Mouse (Mus musculus) skeletal muscle tissue, postnatal 0 days (tissue): Measurements from ENCODE around the gene Ces5a. TPM values are rescaled to one million over a fixed set of nuclear protein-coding genes. Genes with fewer than 3 reads are reported as not detected.

ENCODE experiments used
- polyA plus RNA-seq: library from polyadenylated mRNA; unstranded; fragments of >200 nt; fragmentation: Nextera tagmentation; extraction: Ambion mirVana; gene quantifications from 2 replicates; pipeline ENCODE4 v1.2.1, GENCODE M21; 2015

Gene Ces5a
- 0.74 and 1.7 TPM in 2 replicates for polyA plus RNA-seq

DNA sequence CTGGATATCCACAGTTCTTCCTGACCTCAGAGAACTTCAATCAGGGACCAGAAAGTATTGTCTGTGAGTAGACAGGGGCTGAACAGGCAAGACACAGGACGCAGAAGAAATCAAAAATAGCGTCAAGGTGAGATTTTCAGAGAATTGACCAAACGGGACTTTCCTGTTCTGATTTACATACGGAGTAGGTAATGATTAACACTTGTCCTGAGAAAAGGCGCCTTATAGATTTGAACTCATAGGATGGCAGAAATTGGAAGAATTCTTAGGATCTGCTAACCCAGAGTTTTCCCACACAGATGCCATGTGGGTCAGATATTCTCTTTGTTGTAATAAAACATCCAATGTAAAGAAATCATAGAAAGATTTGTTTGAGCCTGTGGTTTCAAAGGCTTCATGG, at the start of gene Ces5a:
Ces5a (minus strand) TSS at position 101 of the 400 bp plus-strand sequence.

Other genes starting within 250 kb of the Ces5a start
- not detected in 2 replicates for gene Ces1g, start 198.5 kb downstream of the Ces5a start, polyA plus RNA-seq
- not detected in 2 replicates for gene Ces1h, start 156.1 kb downstream of the Ces5a start, polyA plus RNA-seq